Mouse (Mus musculus): ENCODE measurements around the gene Ciao1.

DNA sequence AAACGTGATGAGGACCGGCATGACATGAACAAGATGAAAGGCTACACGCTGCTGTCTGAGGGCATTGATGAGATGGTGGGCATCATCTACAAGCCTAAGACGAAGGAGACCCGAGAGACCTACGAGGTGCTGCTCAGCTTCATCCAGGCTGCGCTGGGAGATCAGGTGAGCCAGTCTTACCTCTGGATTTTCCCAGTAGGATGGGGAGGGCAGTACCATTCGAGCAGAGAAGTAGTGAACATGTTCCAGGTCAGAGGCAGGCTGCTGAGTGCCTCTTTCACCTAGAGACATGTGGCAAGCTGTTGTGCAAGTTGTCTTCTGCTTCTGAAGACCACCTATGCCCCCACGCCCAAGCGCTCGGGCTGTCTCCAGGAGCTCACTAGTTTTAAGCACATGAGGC is 36.9 kb downstream of the Ciao1 start:
- TF ChIP-seq POLR2A (IDR thresholded peaks at IDR 0.05; ENCODE audit: low read depth, low read length) (no peak), CTCF (conservative IDR thresholded peaks at IDR 0.05; ENCODE audit: insufficient read depth, insufficient read length, low read depth, low read length) (no peak)

All from kidney, adult 2 months (tissue).